Mouse (Mus musculus): ENCODE data around the gene Bdnf.

DNA sequence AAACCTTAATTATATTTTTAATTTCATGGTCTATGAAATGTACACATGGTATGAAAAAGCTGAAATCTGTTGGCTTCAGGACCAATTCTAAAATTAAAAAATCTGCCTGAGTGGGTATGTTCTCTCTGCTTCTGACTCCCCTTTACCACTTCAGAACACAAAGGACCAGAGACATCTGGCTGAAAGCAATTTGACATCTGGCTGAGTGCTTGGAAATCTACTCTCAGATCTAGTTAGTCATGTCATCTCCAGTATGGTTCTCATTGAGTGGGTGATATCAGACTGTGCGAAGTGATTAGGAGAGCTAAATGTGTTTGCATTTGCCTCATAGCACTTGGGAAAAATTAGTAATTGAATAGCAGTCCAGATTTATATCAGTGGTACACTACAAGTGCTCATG lies 36.5 kb downstream of the Bdnf start:
- no peak for TF ChIP-seq CTCF (conservative IDR thresholded peaks at IDR 0.05; ENCODE audit: low read length)
- no peak for TF ChIP-seq POU5F1 (IDR thresholded peaks at IDR 0.05; ENCODE audit: borderline replicate concordance, low read length)
- no peak for TF ChIP-seq NANOG (IDR thresholded peaks at IDR 0.05; ENCODE audit: borderline replicate concordance, low read length)
